Mouse (Mus musculus) small intestine, adult 2 months (tissue): Measurements from ENCODE around the gene a.

Experiments used
- CTCF ChIP-seq: fragments of 200-500 bp; IDR thresholded peaks from 2 replicates; pipeline ENCODE4 v1.5.1; 2012; ENCODE audit warnings: low read depth, mild to moderate bottlenecking, control low read depth, inconsistent platforms, low read length, moderate library complexity, mixed read lengths; ENCODE audit not compliant: insufficient replicate concordance, insufficient read length; ENCODE audit errors: extremely low read depth
- POLR2A ChIP-seq: fragments of 200-500 bp; IDR thresholded peaks from 2 replicates; pipeline ENCODE4 v1.6.1; 2012; ENCODE audit warnings: low read depth, mild to moderate bottlenecking, control low read depth, inconsistent platforms, low read length, moderate library complexity

GRCm38 (mm10) chr2:154893548-154893947 is 102.3 kb downstream of the a start:
- no peak for TF ChIP-seq POLR2A
- no peak for TF ChIP-seq CTCF
